Mouse (Mus musculus) layer of hippocampus, adult 2 months (tissue): ENCODE measurements around the gene Card6. TPM values are rescaled to one million over a fixed set of nuclear protein-coding genes. Genes with fewer than 3 reads are reported as not detected.

Experiments
- DNase-seq, 2 experiments: peaks; one replicate each; pipeline ENCODE4 v3.0.0; 2022; ENCODE audit warnings: low spot score in 2 of 2
- H3K27ac ChIP-seq: fragments of 200-600 bp; 2 replicates; pipeline ENCODE4 v1.8.1; 2022
- H3K4me3 ChIP-seq: fragments of 200-600 bp; 2 replicates; pipeline ENCODE4 v1.8.1; 2022; ENCODE audit warnings: mild to moderate bottlenecking
- CTCF ChIP-seq: fragments of 200-600 bp; conservative IDR thresholded peaks from 2 replicates; pipeline ENCODE4 v1.8.1; 2022; ENCODE audit warnings: antibody characterized with exemption, mild to moderate bottlenecking, moderate library complexity
- total RNA-seq, 2 experiments: library from RNA; stranded (reverse); gene quantifications; 2 replicates each; pipeline ENCODE4 v1.2.3; 2021

Gene Card6
- total RNA-seq, 2 experiments from 2014 or later, result 5.8 to 6.6 TPM

- Histone ChIP-seq H3K4me3 (no peak overlapping the region), H3K27ac (no peak overlapping the region)
- TF ChIP-seq CTCF, result no peak
- DNase-seq, result no peak
Observed at GRCm38 (mm10) chr15:5097376-5097775, 11.0 kb downstream of the Card6 start.

GRCm38 (mm10) chr15:5095534-5096301 is 12.6 kb downstream of the Card6 start:
- TF ChIP-seq CTCF, result no peak
- no peak for DNase-seq
- H3K27ac ChIP-seq, result no peak overlapping the region
- H3K4me3 ChIP-seq, result no peak overlapping the region

GRCm38 (mm10) chr15:5090131-5090530 is 18.2 kb downstream of the Card6 start:
- TF ChIP-seq CTCF, result no peak
- no peak overlapping the region for H3K27ac ChIP-seq

GRCm38 (mm10) chr15:5088850-5089608 is 19.3 kb downstream of the Card6 start:
- DNase-seq, result no peak
- H3K4me3 ChIP-seq, result no peak overlapping the region
- TF ChIP-seq CTCF, result no peak
- no peak overlapping the region for H3K27ac ChIP-seq

More at GRCm38 (mm10) chr15:5090131-5090530, 18.2 kb downstream of the Card6 start:
- no peak for DNase-seq
- no peak overlapping the region for H3K4me3 ChIP-seq

- Histone ChIP-seq H3K4me3 (no peak overlapping the region), H3K27ac (no peak overlapping the region)
- peak; percentile 80 for TF ChIP-seq CTCF
- no peak for DNase-seq
Observed at GRCm38 (mm10) chr15:5086162-5086561, 22.2 kb downstream of the Card6 start.

- peak in 1 of 2 experiments; percentile 35 for DNase-seq
- no peak for TF ChIP-seq CTCF
Observed at GRCm38 (mm10) chr15:5081235-5081634, 27.1 kb downstream of the Card6 start.

GRCm38 (mm10) chr15:5068801-5069518 is 39.4 kb downstream of the Card6 start:
- peak; percentile 49 to 60 for DNase-seq
- Histone ChIP-seq H3K4me3 (no peak overlapping the region), H3K27ac (no peak overlapping the region)
- TF ChIP-seq CTCF, result peak; percentile 94

More at GRCm38 (mm10) chr15:5081235-5081634, 27.1 kb downstream of the Card6 start:
- Histone ChIP-seq H3K4me3 (no peak overlapping the region), H3K27ac (peak overlapping the region; percentile 21; the same call in 1 of the 2 replicates)

- no peak for DNase-seq
- Histone ChIP-seq H3K4me3 (no peak within 1 kb of the TSS), H3K27ac (no peak within 1 kb of the TSS)
- no peak for TF ChIP-seq CTCF
Observed at GRCm38 (mm10) chr15:5063635-5064034, 44.7 kb downstream of the Card6 start, which contains the start of gene C7. TSS of gene C7 (minus strand) at chr15:5063740.

Other genes starting within 250 kb of the Card6 start
- gene Mroh2b, start 209.8 kb downstream of the Card6 start, total RNA-seq, result not detected
- gene C7, start 44.8 kb downstream of the Card6 start, total RNA-seq, result under 1 TPM; 0.13 to 0.17 TPM
- 100 to 1,000 TPM; 308 to 352 TPM for gene Rpl37, start 8.1 kb upstream of the Card6 start, total RNA-seq
- gene Prkaa1, start 35.3 kb upstream of the Card6 start, total RNA-seq, result 10 to 100 TPM; 24.3 to 24.8 TPM
- 10 to 100 TPM; 85.2 to 93.3 TPM for gene Ttc33, start 77.0 kb upstream of the Card6 start, total RNA-seq
- gene Ptger4, start 135.6 kb upstream of the Card6 start, total RNA-seq, result 1 to 10 TPM in 1 of 2 experiments, under 1 TPM in 1; 0.82 to 1.1 TPM